Mouse (Mus musculus): Measurements from ENCODE around the gene Irx4.

DNA sequence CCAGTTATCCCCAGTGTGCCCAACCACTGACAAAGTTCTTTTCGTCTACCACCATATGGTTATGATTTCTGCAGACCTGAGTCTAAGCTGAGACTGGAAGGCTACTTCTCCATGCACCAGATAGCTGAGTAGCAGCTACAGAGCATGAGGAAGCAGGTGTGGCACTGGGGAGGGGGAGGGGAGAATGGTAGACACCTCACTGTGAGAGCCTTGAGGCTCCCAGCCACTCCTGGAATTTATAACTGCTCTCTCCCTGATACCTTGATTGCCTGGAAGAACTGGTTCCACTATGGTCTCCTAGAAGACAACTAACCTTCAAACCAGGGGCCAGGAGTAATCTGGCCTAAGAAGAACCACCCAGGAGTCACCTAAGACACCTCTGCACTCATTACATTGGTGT is 18.9 kb downstream of the Irx4 start:
- TF ChIP-seq GATA1 (IDR thresholded peaks at IDR 0.05; ENCODE audit: borderline replicate concordance, low read length) (no peak), FLI1 (IDR thresholded peaks at IDR 0.05; ENCODE audit: low read length) (no peak)

Measured in megakaryocyte, embryonic 14.5 days (primary cell).